Mouse (Mus musculus): ENCODE data around the gene Gdf1. TPM values are rescaled to one million over a fixed set of nuclear protein-coding genes. Genes with fewer than 3 reads are reported as not detected.
A peak's percentile ranks its signal among the peaks of the same experiment; 100 is the strongest.

Gdf1 gene
- polyA plus RNA-seq (2015; fragmentation: Nextera tagmentation; extraction: Ambion mirVana): 1.7 and 2.2 TPM in 2 replicates

DNA sequence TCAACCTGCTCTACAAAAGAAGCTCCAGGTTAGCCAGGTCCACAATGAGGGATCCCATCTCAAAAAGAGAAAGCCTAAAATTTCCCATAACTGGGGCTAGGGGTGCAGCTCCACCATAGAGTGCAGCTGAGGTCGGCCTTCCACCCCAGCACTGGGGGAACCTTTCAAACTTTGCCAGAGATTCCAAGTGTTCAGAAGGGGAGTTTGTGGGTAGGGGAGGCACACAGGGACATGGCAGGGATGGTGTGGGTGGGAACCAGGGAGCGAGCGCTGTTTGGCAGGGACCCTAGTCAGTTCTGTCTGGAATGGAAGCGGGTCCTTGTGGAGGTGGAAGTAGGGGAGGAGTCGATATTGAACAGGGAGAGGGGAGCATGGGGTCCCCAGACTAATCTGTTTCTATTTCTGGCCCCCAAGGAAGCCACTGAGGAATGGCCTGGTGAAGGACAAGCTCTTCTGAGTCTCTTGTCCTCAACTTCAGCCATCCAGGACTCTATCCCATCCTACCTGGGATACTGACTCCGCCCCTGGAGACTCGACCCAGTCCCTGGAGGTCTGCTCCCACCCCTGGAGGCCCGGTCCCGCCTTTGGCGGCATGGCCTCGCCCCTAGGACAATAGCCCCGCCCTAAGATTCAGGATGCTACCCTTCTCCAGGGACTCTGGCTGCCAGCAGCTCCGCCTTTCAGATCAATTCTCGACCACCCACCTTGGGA is at the start of gene Gdf1:
TSS of gene Gdf1 (plus strand) at position 694 of the 711 bp plus-strand sequence.
- no peak within 1 kb of the TSS for H3K4me3 ChIP-seq (replicated peaks)
- no peak for ATAC-seq (ENCODE audit: insufficient read depth, low FRiP score, low read depth)
- peak within 1 kb of the TSS; percentile 22 for H3K4me2 ChIP-seq
- H3K4me1 ChIP-seq: no peaks in the 10 kb centered on the region; the same call in 1 of the 2 replicates
- WGBS: 32% methylated on average over 14 of the region's 14 CpGs
- H3K9ac ChIP-seq: no peak within 1 kb of the TSS
- H3K27me3 ChIP-seq (replicated peaks): no peaks in the 10 kb centered on the region
- H3K36me3 ChIP-seq: peaks cover 30% of the 10 kb centered on the region
- H3K9me3 ChIP-seq: no peaks in the 10 kb centered on the region
- H3K27ac ChIP-seq: no peak within 1 kb of the TSS

DNA sequence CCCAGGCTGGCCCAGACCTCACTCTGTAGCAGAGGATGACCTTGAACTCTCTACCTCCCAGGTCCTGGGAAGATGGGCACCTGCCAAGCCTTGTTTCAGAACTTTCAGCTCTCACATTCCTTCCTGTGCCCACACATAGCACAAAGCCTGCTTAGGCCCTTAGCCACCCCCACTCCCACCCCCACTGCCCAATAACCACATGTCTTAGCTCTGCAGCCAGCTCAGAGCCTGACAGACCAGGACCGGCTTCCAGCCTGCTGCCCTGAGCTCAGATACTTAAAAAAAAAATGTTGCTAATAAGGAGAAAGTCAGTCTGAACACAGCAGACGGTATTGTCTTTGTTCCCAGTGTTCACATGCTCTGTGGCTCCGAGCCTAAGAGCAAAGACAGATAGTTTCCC is 48.6 kb upstream of the Gdf1 start:
- WGBS: 33% methylated on average over 3 of the region's 3 CpGs
- H3K4me2 ChIP-seq: no peak overlapping the region
- no peaks in the 10 kb centered on the region for H3K9me3 ChIP-seq
- peaks cover 9% of the 10 kb centered on the region for H3K36me3 ChIP-seq
- H3K4me1 ChIP-seq: peaks cover 14% of the 10 kb centered on the region
- H3K4me3 ChIP-seq (replicated peaks): no peak overlapping the region
- H3K9ac ChIP-seq: no peak overlapping the region
- H3K27ac ChIP-seq: 0 out of 2 replicates have a peak overlapping the region, but pooled peaks have one; percentile 74
- no peak for ATAC-seq (ENCODE audit: insufficient read depth, low FRiP score, low read depth)
- no peaks in the 10 kb centered on the region for H3K27me3 ChIP-seq (replicated peaks)

DNA sequence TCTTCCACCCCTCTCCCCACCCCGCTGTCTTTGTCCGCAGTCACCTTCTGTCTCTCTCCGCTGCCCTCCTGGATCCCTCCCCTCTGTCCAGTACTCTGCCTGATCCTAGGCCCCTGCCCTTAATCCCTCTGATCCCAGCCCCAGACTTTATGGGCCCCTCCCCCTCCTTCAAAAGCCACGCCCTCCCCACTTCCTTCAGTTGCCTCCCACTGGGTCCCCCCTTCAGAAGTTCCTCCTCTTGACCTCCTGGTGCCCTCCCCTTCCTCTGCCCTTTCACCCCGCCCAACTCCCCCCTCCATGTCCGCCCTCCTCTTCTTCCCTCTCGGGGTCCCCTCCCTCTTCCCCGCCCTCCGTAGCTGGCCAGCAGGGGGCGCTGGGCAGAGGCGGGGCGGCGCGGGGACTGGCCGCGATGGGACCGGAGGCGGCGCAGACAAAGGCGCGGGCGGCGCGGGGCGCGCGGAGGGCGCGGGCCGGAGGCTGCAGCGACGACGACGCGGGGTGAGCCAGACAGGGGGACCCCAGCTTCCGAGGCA is 46.9 kb upstream of the Gdf1 start, which contains the start of gene Homer3:
TSS of gene Homer3 (plus strand) at position 225 of the 533 bp plus-strand sequence.
- Histone ChIP-seq H3K9me3 (no peaks in the 10 kb centered on the region), H3K4me3 (replicated peaks) (peak within 1 kb of the TSS; percentile 57), H3K27ac (peak within 1 kb of the TSS; percentile 74), H3K9ac (peak within 1 kb of the TSS; percentile 81), H3K27me3 (replicated peaks) (no peaks in the 10 kb centered on the region), H3K36me3 (peaks cover 18% of the 10 kb centered on the region), H3K4me1 (peaks cover 12% of the 10 kb centered on the region), H3K4me2 (peak within 1 kb of the TSS; percentile 79)
- ATAC-seq (ENCODE audit: insufficient read depth, low FRiP score, low read depth): peak; percentile 83
- WGBS: under 1% methylated on average over 31 of the region's 36 CpGs

DNA sequence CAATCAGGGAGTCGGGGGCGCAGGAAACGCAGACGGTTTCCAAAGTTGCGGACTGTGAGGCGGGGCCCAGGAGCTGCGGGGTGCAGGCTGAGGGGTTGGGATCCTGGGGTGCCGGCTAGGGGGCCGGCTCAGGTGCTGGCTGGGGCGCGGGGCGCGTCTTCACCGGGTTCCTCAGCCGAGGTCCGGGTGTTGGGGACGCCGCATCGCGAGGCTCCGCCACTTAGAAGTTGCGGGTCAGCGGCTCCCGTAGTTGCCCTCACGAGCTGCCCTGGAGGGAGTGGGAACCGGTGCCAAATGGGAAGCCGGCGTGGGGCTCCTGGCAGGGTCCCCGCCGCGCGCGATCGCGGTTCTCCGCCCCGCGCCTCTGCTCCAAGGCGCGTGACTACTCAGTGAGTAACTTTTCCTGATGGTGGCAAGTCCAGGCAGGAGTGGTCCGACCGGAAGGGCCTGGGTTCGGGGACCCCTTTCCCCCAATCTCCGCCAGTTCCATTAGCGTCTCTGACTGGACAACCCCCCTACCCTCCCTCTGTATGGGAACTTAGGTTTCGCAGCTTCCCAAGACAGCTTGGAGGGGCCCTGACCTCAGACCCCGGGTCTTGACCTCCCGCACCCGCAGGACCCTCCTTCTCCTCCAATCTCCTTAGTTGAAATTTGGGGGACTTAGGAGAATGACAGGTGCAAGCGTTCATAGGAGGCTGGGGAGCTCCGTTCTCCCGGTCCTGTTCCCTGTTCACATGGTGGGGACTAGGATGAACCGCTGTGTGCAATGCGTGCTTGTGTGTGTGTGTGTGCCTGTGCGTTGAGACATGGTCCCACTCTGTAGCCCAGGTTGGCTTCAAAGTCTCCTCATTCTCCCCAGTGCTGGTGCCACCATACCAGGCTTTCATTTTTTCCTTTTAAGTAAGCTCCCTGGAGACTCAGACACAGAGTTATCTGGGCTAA is 46.2 kb upstream of the Gdf1 start:
- Histone ChIP-seq H3K9ac (peak overlapping the region; percentile 81), H3K4me2 (peak overlapping the region; percentile 79), H3K36me3 (peaks cover 18% of the 10 kb centered on the region), H3K27me3 (replicated peaks) (no peaks in the 10 kb centered on the region), H3K4me1 (peaks cover 8% of the 10 kb centered on the region), H3K27ac (peak overlapping the region; percentile 74), H3K9me3 (no peaks in the 10 kb centered on the region), H3K4me3 (replicated peaks) (peak overlapping the region; percentile 57)
- ATAC-seq (ENCODE audit: insufficient read depth, low FRiP score, low read depth): peak; percentile 45
- under 1% methylated on average over 55 of the region's 55 CpGs for WGBS

DNA sequence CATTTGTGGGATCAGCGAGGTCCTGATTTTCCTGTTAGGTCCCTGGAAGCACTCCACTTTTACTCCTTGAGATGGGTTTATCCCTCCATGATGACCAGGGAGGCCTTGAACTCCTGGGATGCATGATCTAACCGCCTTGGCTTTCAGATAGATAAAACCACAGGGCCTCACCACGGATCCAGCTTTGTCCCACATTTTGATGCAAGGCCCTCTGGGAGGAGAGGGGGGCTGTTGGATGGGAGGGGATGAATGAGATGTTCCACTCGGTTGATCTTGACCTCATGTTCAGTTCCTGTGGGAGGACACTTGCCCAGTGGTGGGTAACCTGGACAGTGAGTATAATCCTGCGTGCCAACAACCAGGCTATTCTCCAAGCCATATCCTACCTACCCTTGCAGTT is 45.2 kb upstream of the Gdf1 start:
- 73% methylated on average over 5 of the region's 5 CpGs for WGBS
- no peak overlapping the region for H3K4me3 ChIP-seq (replicated peaks)

DNA sequence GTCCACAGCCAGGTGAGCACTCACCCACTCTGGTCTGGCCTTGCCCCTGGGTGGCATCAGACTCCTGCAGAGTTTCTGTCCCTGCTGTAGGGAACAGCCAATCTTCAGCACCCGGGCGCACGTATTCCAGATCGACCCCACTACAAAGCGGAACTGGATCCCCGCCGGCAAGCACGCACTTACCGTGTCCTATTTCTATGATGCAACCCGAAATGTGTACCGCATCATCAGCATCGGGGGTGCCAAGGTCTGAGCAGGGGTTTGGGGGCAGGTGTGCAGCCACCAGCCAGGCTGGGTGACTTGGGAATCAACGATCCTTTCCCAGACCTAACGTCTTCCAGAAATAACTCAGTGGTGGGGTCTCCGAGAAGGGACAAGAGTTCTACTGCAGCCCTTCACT is 44.3 kb upstream of the Gdf1 start:
- no peak for ATAC-seq (ENCODE audit: insufficient read depth, low FRiP score, low read depth)
- 94% methylated on average over 15 of the region's 15 CpGs for WGBS

More for the DNA sequence above, 45.2 kb upstream of the Gdf1 start:
- Histone ChIP-seq H3K27ac (no peak overlapping the region), H3K27me3 (replicated peaks) (no peaks in the 10 kb centered on the region), H3K4me1 (peaks cover 8% of the 10 kb centered on the region), H3K9ac (no peak overlapping the region), H3K36me3 (peaks cover 18% of the 10 kb centered on the region), H3K9me3 (no peaks in the 10 kb centered on the region), H3K4me2 (peak overlapping the region; percentile 23)
- ATAC-seq (ENCODE audit: insufficient read depth, low FRiP score, low read depth): no peak

DNA sequence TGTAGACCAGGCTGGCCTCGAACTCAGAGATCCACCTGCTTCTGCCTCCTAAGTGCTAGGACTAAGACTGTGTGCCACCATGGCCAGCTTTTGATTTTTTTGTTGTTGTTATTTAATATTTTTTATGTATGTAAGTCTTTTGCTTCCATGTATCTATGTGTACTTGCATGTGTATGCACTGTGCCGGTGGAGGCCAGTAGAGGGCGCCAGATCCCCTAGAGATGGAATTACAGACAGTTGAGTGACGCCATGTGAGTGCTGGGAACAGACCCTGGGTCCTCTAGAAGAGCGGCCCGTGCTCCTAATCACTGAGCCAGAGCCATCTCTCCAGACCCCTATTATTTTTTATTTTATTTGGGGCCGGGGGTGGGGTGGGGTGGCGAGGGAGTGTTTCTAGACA is 42.9 kb upstream of the Gdf1 start:
- H3K27me3 ChIP-seq (replicated peaks): no peaks in the 10 kb centered on the region
- H3K4me3 ChIP-seq (replicated peaks): no peak overlapping the region
- WGBS: 87% methylated on average over 8 of the region's 8 CpGs
- no peak overlapping the region for H3K9ac ChIP-seq
- H3K4me1 ChIP-seq: peaks cover 8% of the 10 kb centered on the region
- no peak overlapping the region for H3K27ac ChIP-seq
- no peak for ATAC-seq (ENCODE audit: insufficient read depth, low FRiP score, low read depth)
- H3K9me3 ChIP-seq: no peaks in the 10 kb centered on the region
- peaks cover 22% of the 10 kb centered on the region for H3K36me3 ChIP-seq
- no peak overlapping the region for H3K4me2 ChIP-seq

More for the DNA sequence above, 44.3 kb upstream of the Gdf1 start:
- Histone ChIP-seq H3K9ac (no peak overlapping the region), H3K9me3 (no peaks in the 10 kb centered on the region), H3K27me3 (replicated peaks) (no peaks in the 10 kb centered on the region), H3K36me3 (peaks cover 18% of the 10 kb centered on the region), H3K4me2 (no peak overlapping the region), H3K4me1 (peaks cover 8% of the 10 kb centered on the region), H3K27ac (no peak overlapping the region), H3K4me3 (replicated peaks) (no peak overlapping the region)

DNA sequence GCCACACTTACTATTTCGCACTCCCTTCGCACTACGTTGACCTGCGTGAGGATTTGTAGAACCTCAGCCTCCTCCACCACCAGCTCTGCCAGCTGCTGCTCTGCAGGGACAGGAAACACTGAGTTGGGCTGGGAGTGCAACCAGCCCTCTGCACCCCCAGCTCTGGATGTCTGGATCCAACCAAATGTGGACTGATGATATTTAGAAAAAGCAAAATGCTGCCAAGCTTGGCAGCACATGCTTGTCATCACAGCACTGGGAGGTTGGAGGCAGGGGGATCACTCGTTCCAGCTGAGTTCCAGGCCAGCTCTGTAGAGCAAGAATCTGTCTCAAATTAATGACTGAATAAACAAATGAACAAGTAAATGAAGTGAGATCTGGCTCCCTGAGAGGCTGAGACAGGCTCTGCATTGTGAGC is 35.6 kb upstream of the Gdf1 start:
- H3K9me3 ChIP-seq: no peaks in the 10 kb centered on the region
- no peak for ATAC-seq (ENCODE audit: insufficient read depth, low FRiP score, low read depth)
- H3K4me1 ChIP-seq: peaks cover 2% of the 10 kb centered on the region; the same call in 1 of the 2 replicates
- H3K4me2 ChIP-seq: no peak overlapping the region
- H3K9ac ChIP-seq: no peak overlapping the region
- no peak overlapping the region for H3K4me3 ChIP-seq (replicated peaks)
- 44% methylated on average over 5 of the region's 5 CpGs for whole genome bisulfite sequencing
- no peaks in the 10 kb centered on the region for H3K27me3 ChIP-seq (replicated peaks)
- H3K27ac ChIP-seq: no peak overlapping the region
- H3K36me3 ChIP-seq: peaks cover 53% of the 10 kb centered on the region

DNA sequence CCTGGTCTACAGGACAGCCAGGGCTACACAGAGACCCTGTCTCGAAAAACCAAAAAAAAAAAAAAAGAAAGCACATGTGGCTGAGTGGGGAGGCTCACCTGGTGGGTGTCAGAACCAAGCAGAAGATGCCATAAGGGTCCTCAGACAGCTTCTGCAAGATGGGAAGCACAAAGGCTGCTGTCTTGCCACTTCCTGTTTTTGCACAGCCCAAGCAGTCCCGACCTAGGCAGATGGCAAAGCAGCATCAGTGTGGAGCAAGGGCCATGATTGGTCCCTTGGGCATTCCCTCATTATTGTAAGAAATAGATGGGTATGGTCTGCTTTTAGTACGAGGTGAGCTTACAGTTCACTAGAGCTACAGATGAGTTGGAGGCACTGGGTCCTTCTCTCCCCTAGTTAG is 28.7 kb upstream of the Gdf1 start:
- Histone ChIP-seq H3K27ac (no peak overlapping the region), H3K36me3 (peaks cover 41% of the 10 kb centered on the region), H3K4me3 (replicated peaks) (no peak overlapping the region), H3K4me1 (peaks cover 16% of the 10 kb centered on the region), H3K4me2 (0 out of 2 replicates have a peak overlapping the region, but pooled peaks have one; percentile 86), H3K9ac (no peak overlapping the region), H3K27me3 (replicated peaks) (no peaks in the 10 kb centered on the region), H3K9me3 (no peaks in the 10 kb centered on the region)
- ATAC-seq (ENCODE audit: insufficient read depth, low FRiP score, low read depth): no peak
- WGBS: 74% methylated on average over 2 of the region's 3 CpGs

DNA sequence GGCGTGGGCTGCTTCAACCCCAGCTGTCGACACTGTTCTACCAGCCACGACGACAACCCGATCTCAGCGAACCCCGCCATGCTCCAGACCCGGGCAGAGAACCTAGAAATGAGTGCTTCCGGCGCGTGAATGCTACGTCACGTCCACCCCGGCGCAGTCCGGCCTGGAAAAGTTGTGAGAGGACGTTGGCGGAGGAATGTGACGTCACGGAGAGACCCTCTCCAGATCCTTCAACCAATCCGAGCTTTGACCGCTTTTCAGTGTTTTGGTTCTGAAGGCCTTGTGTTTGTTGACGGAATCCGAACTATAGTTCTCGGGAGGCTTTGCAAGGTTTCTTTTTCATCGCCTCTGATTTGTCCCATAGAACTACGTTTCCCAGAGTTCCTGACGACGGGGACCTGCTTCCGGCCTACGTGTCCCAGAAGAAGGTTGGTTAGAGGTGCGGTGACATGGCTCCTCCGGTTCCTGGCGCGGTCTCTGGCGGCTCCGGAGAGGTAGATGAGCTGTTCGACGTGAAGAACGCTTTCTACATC is 27.2 kb upstream of the Gdf1 start, which contains the start of the genes Ddx49 and Cope:
TSS of gene Ddx49 (minus strand) at position 132 of the 533 bp plus-strand sequence.
TSS of gene Cope (plus strand) at position 161 of the 533 bp plus-strand sequence.
- H3K27ac ChIP-seq: peak within 1 kb of the TSS; percentile 63; the same call in 1 of the 2 replicates
- H3K9me3 ChIP-seq: no peaks in the 10 kb centered on the region
- H3K36me3 ChIP-seq: peaks cover 33% of the 10 kb centered on the region
- peaks cover 16% of the 10 kb centered on the region for H3K4me1 ChIP-seq
- peak within 1 kb of the TSS; percentile 87 for H3K9ac ChIP-seq
- peak within 1 kb of the TSS; percentile 86 for H3K4me2 ChIP-seq
- under 1% methylated on average over 40 of the region's 40 CpGs for WGBS
- peak; percentile 91 for ATAC-seq (ENCODE audit: insufficient read depth, low FRiP score, low read depth)
- peak within 1 kb of the TSS; percentile 82 for H3K4me3 ChIP-seq (replicated peaks)
- no peaks in the 10 kb centered on the region for H3K27me3 ChIP-seq (replicated peaks)

DNA sequence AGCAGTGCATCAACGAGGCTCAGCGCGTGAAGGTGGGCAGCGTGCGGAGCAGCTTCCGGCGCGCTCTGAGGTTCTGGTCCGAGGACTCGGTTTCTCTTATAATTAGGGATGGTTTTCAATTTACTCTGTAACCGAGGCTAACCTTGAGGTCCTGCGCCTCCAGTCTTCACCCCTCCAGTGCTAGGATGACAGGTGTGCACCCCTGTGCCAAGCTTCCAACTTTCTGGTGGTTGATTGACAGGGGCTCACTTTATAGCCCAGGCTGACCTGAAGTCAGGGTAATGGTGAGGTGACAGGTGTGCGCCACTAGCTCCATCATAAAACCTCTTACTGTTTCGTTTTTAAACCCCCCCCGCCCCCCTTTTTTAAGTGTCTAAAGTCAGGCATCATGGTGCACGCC is 26.7 kb upstream of the Gdf1 start:
- H3K27me3 ChIP-seq (replicated peaks): no peaks in the 10 kb centered on the region
- H3K9ac ChIP-seq: peak overlapping the region; percentile 87
- peaks cover 38% of the 10 kb centered on the region for H3K36me3 ChIP-seq
- ATAC-seq (ENCODE audit: insufficient read depth, low FRiP score, low read depth): peak; percentile 48; the same call in 1 of the 2 replicates
- H3K4me3 ChIP-seq (replicated peaks): peak overlapping the region; percentile 82
- WGBS: 4% methylated on average over 16 of the region's 16 CpGs
- no peaks in the 10 kb centered on the region for H3K9me3 ChIP-seq
- H3K27ac ChIP-seq: peak overlapping the region; percentile 63; the same call in 1 of the 2 replicates
- H3K4me1 ChIP-seq: peaks cover 16% of the 10 kb centered on the region
- peak overlapping the region; percentile 86 for H3K4me2 ChIP-seq
